Mouse (Mus musculus) R1 (cell line): ENCODE data around the gene Kcnip2.

Experiments
- DNase-seq: peaks from one replicate; pipeline ENCODE4 v3.0.0-alpha.2; 2018; ENCODE audit warnings: low read depth, low spot score

Kcnip2 gene

GRCm38 (mm10) chr19:45781676-45782075 lies 34.2 kb downstream of the Kcnip2 start:
- DNase-seq = no peak

- DNase-seq = no peak
Observed at GRCm38 (mm10) chr19:45780350-45780915, 35.4 kb downstream of the Kcnip2 start.

GRCm38 (mm10) chr19:45775486-45775885 lies 40.4 kb downstream of the Kcnip2 start:
- DNase-seq = no peak

GRCm38 (mm10) chr19:45771501-45771900 lies 44.4 kb downstream of the Kcnip2 start:
- no peak for DNase-seq

GRCm38 (mm10) chr19:45760810-45761209 lies 55.1 kb downstream of the Kcnip2 start:
- DNase-seq = no peak

- no peak for DNase-seq
Observed at GRCm38 (mm10) chr19:45758671-45759070, 57.2 kb downstream of the Kcnip2 start.

- no peak for DNase-seq
Observed at GRCm38 (mm10) chr19:45753551-45753950, 62.3 kb downstream of the Kcnip2 start.

- DNase-seq = no peak
Observed at GRCm38 (mm10) chr19:45751881-45752280, 64.0 kb downstream of the Kcnip2 start.

GRCm38 (mm10) chr19:45749243-45750043 lies 66.4 kb downstream of the Kcnip2 start, which contains the start of gene Npm3:
Gene Npm3 (minus strand): TSS chr19:45749591.
- DNase-seq = peak; percentile 89

GRCm38 (mm10) chr19:45748691-45749242 lies 67.1 kb downstream of the Kcnip2 start:
- DNase-seq = peak; percentile 43

GRCm38 (mm10) chr19:45748206-45748605 lies 67.7 kb downstream of the Kcnip2 start:
- DNase-seq = no peak

- peak; percentile 90 for DNase-seq
Observed at GRCm38 (mm10) chr19:45747028-45747867, 68.6 kb downstream of the Kcnip2 start.

GRCm38 (mm10) chr19:45746153-45747020 lies 69.5 kb downstream of the Kcnip2 start:
- peak; percentile 86 for DNase-seq

GRCm38 (mm10) chr19:45745344-45746152 lies 70.3 kb downstream of the Kcnip2 start:
- DNase-seq = no peak

- DNase-seq = no peak
Observed at GRCm38 (mm10) chr19:45743619-45744018, 72.2 kb downstream of the Kcnip2 start.

GRCm38 (mm10) chr19:45742984-45743575 lies 72.8 kb downstream of the Kcnip2 start:
- peak; percentile 58 for DNase-seq

GRCm38 (mm10) chr19:45742218-45742983 lies 73.5 kb downstream of the Kcnip2 start, which contains the start of gene Fgf8:
Gene Fgf8 (minus strand): TSS chr19:45742915.
- no peak for DNase-seq
